Mouse (Mus musculus) olfactory bulb, adult 2 months (tissue): Measurements from ENCODE around the gene Slc6a4. TPM values are rescaled to one million over a fixed set of nuclear protein-coding genes. Genes with fewer than 3 reads are reported as not detected.
A peak's percentile ranks its signal among the peaks of the same experiment; 100 is the strongest.

ENCODE experiments used
- H3K27ac ChIP-seq: fragments of 200-500 bp; 2 replicates; pipeline ENCODE4 v1.5.1; 2012; ENCODE audit warnings: low read depth, low read length; ENCODE audit not compliant: insufficient read depth
- H3K4me1 ChIP-seq: fragments of 200-500 bp; 2 replicates; pipeline ENCODE4 v1.6.1; 2012; ENCODE audit warnings: low read length; ENCODE audit not compliant: control insufficient read depth, insufficient read depth
- H3K4me3 ChIP-seq: fragments of 200-500 bp; 2 replicates; pipeline ENCODE4 v1.5.1; 2012; ENCODE audit warnings: mild to moderate bottlenecking, low read depth, low read length, moderate library complexity; ENCODE audit not compliant: insufficient read depth
- CTCF ChIP-seq: fragments of 200-500 bp; IDR thresholded peaks from 2 replicates; pipeline ENCODE4 v1.5.1; 2012; ENCODE audit warnings: low read depth, mild to moderate bottlenecking, low read length, moderate library complexity; ENCODE audit not compliant: insufficient read depth
- POLR2A ChIP-seq: fragments of 200-500 bp; IDR thresholded peaks from 2 replicates; pipeline ENCODE4 v1.6.1; 2012; ENCODE audit warnings: mild to moderate bottlenecking, low read depth, low read length, moderate library complexity; ENCODE audit not compliant: insufficient read depth
- WGBS: fragments of 180-500 bp; shearing (Covaris S2); methylation state at CpG from one replicate; pipeline ENCODE4 v1.1.7; 2018; 5-methylcytosine and 5-hydroxymethylcytosine counted together
- polyA plus RNA-seq: library from polyadenylated mRNA; stranded (reverse); fragments of >200 nt; gene quantifications from 2 replicates; pipeline ENCODE4 v1.2.4, GENCODE M21; 2012; ENCODE audit warnings: low replicate concordance; ENCODE audit not compliant: missing spikeins, insufficient read depth, insufficient read length

The Slc6a4 gene
- not detected in 2 replicates for polyA plus RNA-seq

DNA sequence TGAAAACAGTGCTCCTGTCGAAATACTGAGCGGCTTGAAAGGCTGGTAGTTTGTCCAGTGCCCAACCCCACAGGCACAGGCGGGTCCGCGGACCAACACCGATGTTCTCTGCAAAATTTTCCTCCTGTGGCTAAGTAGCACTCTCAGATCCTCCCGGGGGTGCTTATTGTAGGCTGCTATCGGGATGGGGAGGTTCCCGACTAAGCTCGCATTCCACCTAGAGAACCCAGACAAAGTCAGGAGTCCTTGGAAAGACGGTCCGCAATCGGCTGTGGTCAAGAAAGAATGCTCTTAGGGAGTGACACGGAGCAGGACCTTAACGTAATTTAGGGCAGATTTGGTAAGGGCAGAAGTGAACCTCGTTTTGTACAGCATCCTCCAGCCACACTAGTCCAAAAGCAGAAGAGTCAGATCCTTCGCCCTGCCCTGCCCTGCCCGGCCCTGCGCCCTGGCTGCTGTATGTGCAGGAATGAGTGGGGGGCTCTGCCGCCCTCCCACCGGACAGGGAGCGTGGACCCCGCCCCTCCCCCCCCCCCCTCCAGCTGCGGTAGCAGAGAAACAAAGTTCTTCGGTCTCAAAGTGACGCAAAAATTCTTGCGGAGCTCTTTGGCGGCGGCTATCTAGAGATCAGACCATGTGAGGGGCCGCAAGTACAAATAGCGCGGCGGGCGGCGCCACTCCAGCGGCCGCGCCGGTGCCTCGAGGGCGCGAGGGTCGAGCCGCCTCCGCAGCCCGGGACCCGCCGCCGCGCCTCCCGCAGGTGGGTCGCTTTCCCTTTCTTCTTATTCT lies at the start of gene Slc6a4:
Gene Slc6a4, plus strand, starts transcription at position 688 of the 789 bp plus-strand sequence.
- WGBS: under 1% methylated on average over 52 of the region's 52 CpGs
- Histone ChIP-seq H3K4me3 (peak within 1 kb of the TSS; percentile 63), H3K27ac (no peak within 1 kb of the TSS), H3K4me1 (peaks cover 37% of the 10 kb centered on the region)
- TF ChIP-seq CTCF (no peak), POLR2A (no peak)

DNA sequence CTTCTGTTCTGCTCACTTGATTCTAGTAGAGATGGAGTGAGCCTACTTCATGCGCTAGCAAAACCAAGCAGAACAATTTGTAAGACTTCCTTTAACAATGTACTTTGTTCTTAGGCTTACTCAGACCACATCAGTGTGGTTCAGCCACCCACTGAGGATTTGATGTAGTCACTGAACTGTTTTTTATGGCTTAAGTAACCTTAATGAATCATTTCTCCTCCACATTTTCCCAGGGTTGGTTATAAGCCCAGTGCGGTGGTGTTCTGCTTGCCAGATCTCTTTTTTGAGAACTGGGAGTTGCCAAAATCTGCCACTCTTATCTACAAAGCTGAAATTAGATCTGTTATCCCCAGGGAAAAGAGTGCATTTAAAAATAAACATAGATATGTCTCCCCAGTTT lies 44.9 kb upstream of the Slc6a4 start:
- no peak overlapping the region for H3K27ac ChIP-seq
- 34% methylated on average over 2 of the region's 2 CpGs for WGBS
- TF ChIP-seq POLR2A (no peak), CTCF (no peak)
- H3K4me1 ChIP-seq: peaks cover 2% of the 10 kb centered on the region
- no peak overlapping the region for H3K4me3 ChIP-seq

DNA sequence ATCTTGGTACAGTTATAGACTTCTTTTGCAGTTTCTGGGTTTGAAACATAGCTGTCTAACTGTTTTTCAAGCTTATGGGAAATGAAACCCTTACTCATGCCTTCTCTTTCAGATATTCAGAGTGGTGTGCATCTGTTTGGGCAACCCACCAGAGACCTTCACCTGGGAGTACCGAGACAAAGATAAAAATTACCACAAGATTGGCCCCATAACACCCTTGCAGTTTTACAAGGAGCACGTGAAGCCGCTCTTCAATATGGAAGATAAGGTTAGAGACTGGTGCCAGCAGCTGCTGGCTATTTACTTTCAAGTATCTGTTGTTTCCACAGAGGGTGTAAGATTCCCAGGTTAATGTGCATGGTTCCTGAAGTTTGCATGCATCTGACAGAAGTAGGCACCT lies 32.7 kb upstream of the Slc6a4 start:
- WGBS: 96% methylated on average over 3 of the region's 3 CpGs
- Histone ChIP-seq H3K4me1 (no peaks in the 10 kb centered on the region), H3K4me3 (no peak overlapping the region), H3K27ac (no peak overlapping the region)
- TF ChIP-seq POLR2A (no peak), CTCF (no peak)

DNA sequence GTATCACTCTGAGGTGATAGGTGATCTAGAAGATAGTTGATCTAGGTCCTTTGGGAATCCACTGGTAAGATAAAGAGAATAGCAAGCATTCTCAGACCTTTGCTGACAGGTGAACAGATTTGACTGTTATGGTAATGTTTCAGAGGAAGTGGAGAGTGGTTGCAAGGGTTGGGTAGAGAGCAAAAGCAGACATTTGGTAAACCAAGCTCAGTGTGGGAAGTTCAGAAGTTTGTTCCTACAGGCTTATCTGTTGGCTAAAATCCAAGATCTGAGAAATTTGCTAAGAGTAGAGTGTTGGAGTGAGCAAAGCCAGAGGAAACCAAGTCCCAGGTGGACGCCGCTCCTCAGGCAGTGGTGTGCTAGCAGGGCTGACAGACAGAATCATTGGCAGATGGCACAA lies 28.1 kb upstream of the Slc6a4 start:
- Histone ChIP-seq H3K27ac (no peak overlapping the region), H3K4me1 (no peaks in the 10 kb centered on the region), H3K4me3 (no peak overlapping the region)
- no peak for TF ChIP-seq POLR2A
- TF ChIP-seq CTCF: no peak
- WGBS: 94% methylated on average over 2 of the region's 2 CpGs

DNA sequence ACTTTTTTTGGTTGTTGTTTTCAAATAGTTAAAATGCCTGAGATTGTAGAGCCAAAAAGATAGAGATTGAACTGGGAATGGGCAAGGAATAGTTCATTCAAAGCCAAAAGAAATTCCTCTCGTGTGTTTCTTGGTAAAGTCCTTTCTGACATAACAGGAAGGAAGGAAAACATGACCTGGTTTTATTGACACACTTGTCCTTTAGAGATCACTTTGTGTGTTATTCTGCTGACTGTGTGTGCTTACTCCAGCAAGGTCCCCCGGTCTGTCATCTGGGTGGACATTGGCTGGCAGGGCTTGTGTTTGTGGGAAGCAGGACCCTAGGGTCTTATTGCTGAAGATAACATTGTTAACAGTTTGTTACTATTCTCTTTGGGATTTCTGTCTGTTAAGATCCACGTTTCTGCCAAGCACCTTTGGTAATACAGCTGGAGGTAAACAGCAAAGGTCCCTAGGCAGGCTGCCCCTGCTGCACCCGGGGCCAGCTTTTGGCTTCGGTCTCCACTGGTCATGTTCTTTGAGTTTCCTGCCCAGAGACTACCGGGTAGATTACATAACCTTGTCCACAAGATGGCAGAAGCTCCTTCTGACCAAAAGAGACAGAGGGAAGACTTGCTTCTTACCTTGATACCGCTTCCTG lies 23.6 kb upstream of the Slc6a4 start:
- TF ChIP-seq CTCF (no peak), POLR2A (no peak)
- 76% methylated on average over 7 of the region's 7 CpGs for WGBS
- Histone ChIP-seq H3K4me1 (no peaks in the 10 kb centered on the region), H3K4me3 (no peak overlapping the region), H3K27ac (no peak overlapping the region)

DNA sequence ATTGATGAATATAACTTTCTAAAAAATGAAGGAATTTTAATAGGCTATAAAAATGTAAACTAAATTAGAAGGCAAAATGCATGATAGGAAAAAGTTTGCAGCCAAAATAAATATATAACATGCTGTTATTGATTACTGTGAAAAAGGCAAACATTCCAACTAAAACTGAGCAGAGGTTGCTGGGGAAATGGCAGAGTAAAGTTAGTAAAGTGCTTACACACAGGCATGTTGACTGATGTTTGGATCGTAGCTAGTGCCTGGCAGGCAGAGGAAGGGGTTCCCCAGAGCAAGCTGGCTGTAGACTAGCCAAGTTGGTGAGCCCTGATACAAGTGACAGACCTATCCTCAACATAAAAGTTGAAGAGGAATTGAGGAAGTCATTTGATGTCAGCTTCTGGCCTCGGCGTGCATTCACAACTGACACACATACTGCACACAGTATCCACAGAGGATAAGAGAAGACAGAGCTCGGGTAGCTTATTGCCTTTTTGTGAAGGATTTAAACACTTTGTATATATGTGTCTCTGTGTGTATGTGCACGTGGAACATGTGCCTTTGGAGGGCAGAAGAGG lies 16.7 kb upstream of the Slc6a4 start:
- H3K27ac ChIP-seq: no peak overlapping the region
- no peaks in the 10 kb centered on the region for H3K4me1 ChIP-seq
- TF ChIP-seq CTCF (no peak), POLR2A (no peak)
- H3K4me3 ChIP-seq: no peak overlapping the region
- WGBS: 91% methylated on average over 5 of the region's 5 CpGs

DNA sequence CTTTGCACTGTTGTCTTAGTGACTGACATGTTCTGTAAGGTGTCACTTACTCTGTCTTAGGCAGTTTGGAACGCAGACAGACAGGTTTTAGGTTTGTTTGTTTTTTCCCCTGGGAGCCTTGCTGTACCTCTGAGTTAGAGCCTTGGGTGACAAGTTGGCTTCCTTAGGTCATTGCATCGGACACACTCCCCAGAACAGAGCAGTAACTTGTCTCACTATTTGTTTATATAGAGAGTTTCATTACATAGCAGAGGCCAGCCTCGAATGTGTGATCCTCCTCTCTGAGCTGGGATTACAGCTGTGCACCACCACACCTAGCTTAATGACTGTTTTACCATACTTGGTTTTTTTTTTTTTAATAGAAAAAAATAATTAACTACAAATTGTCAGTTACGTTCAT lies 16.0 kb upstream of the Slc6a4 start:
- Histone ChIP-seq H3K4me3 (no peak overlapping the region), H3K4me1 (no peaks in the 10 kb centered on the region), H3K27ac (no peak overlapping the region)
- 86% methylated on average over 4 of the region's 4 CpGs for WGBS
- TF ChIP-seq CTCF (no peak), POLR2A (no peak)

DNA sequence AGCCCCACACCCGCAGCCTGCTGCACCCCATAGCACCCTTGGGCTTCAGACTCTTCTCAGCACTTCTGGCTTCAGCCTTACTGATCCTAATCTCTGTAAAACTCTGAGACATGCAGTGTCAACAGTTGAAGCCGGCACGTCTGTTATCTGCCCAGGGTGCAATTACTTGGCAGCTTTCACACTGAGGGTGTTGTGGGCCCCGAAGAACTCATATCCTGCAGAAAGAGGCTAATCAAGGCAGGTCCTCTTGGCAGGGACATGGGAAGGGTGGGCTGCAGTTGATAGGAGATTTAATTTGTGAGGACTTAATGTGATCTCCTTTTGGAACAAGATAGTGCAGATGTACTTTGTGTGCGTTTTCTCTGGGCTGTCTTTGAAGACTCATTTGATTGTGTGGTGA lies 14.8 kb upstream of the Slc6a4 start:
- no peak overlapping the region for H3K4me3 ChIP-seq
- TF ChIP-seq POLR2A (no peak), CTCF (no peak)
- no peak overlapping the region for H3K27ac ChIP-seq
- H3K4me1 ChIP-seq: no peaks in the 10 kb centered on the region
- WGBS: 75% methylated on average over 5 of the region's 5 CpGs

DNA sequence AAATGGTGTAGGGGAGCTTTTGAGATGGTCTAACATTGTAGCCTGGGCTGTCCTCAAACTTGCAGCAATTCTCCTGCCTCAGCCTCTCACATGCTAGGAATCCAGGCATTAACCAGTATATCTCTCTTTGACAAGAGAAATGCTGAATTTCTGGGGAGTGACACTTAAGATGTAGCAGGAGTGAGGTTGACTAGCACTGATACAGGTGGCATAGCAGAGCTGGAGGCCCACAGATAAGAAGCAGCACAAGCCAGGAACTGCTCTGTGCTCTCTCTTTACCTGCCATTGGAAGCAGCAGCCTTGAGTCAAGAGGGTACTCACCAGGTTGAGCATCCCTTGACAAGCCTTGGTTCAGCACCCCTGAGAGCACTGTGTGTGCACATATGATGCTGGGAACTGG lies 14.2 kb upstream of the Slc6a4 start:
- Histone ChIP-seq H3K4me1 (no peaks in the 10 kb centered on the region), H3K27ac (no peak overlapping the region), H3K4me3 (no peak overlapping the region)
- TF ChIP-seq POLR2A: no peak
- TF ChIP-seq CTCF: no peak
